Mouse (Mus musculus): Measurements from ENCODE around the gene Serpinb11.

The Serpinb11 gene

DNA sequence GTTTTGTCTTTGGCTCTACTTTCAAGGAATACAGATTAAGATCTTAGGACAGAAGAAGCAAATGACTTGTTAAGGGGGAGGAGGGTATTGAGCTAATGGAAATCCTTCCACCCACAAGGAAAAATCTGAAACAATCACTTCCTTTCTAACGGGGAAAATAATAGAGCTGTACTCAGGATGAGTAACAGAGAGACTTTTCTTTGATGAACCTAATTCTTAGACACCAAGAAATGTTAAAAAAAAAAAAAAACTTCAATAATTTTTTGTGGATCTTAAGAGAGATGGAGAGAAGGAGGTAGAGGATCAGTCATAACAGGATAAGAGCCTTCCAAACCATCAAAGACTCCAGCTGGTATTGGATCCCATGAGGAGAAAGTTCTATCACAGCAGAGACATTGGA lies at the start of gene Serpinb11:
Gene Serpinb11 (plus strand): TSS at position 301 of the 400 bp plus-strand sequence.
- no peak for DNase-seq

DNA sequence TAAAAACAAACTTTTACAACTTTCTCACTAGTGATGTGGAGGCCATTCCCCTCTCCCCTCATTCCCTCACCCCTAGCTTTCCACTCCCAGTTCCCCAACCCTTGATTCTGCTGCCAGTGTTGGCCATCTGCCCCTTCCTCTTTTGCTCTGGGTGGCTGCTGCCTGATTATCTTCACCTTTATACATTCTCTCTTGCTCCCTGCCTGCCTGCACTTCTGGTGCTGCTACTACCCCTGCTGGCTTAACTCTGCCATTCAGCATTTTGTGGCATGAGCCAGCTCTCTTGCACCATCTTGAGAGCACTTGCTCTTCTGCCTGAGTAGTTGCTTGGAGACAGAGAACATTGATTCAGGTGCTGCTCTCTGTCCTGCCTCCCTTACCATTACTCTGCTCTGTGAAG lies 15.0 kb upstream of the Serpinb11 start:
- DNase-seq = no peak

GRCm38 (mm10) chr1:107346788-107347187 lies 14.2 kb upstream of the Serpinb11 start:
- no peak for DNase-seq

DNA sequence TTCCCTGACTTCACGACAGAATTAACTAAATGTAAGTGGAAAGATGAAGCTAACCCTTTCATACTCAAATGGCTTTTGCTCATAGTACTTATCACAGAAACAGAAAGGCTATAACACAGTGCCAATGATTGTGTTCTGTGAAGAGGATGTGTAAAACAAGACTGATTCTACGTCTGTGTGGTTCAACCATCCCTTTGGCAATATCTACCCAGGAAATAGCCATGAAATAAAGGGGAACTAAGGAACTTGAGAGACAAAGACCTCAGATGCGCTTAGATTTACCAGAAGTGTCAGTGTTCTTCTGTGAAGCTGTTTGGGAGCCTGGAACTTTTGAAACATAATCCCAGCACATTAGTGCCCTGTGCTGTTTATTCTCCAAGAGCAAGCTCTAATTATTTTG lies 10.6 kb upstream of the Serpinb11 start:
- DNase-seq = no peak

DNA sequence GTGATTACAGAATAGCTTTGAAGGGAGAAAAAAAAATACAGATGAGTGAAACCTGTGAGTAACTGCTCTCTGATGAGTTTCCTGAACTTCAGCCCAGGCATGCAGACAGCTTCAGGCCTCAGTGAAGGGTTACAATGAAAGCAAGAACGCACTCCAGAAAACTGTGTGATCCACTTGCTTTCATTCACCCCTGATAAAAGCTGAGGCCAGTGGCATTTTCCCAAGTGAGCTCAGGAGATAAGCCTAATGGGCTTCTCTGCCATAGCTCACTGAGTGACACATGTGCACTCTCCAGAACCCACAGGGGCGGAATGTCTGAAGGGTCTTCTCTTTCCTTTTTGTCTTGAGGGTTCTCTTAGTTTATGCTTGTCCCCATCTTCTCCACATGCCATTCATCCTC lies 9.9 kb upstream of the Serpinb11 start:
- no peak for DNase-seq

DNA sequence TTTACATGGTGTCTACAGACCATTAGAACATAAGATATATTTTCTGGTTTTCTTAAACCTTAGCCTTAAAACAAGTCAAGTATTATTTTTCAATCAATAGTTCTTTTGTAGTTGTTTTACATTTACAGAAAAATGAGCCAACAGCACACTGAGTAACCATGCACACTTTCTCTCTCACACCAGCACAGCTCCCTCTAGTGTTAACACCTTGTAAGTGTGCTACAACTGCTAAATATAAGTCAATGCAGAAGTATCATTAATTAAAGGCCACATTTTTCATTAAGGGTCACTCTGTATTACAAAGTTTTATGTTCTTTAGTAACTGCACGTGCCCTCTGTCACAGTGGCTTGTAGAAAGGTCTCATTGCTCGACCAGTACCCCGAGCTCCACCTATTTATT lies 8.0 kb upstream of the Serpinb11 start:
- DNase-seq = no peak

- no peak for DNase-seq
These were observed 5.0 kb downstream of the Serpinb11 start for GRCm38 (mm10) chr1:107365973-107366372.

- no peak for DNase-seq
These were observed 7.9 kb downstream of the Serpinb11 start for GRCm38 (mm10) chr1:107368944-107369343.

GRCm38 (mm10) chr1:107376952-107377351 lies 16.0 kb downstream of the Serpinb11 start:
- no peak for DNase-seq

DNA sequence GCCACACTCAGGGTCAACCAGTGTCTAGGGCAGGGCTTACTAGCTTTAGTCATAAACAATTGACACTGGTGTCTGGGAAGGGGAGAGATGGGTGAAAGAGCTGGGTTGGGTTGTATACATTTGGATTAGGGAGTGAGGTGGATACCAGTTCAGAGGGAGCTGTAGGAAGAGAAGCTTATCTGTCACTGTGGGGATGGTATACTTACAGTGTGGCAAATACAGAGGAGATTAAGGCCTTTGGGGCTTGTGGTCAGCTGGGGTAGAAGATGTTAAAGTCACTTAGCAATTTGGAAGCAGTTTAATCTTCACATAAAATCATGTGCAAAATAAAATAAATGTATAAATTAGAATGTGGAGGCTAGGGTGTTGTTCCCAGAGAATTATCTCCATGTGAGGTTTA lies 17.4 kb downstream of the Serpinb11 start:
- DNase-seq = no peak

GRCm38 (mm10) chr1:107381491-107381890 lies 20.5 kb downstream of the Serpinb11 start:
- no peak for DNase-seq

GRCm38 (mm10) chr1:107382404-107382803 lies 21.4 kb downstream of the Serpinb11 start:
- DNase-seq = no peak

GRCm38 (mm10) chr1:107384532-107384931 lies 23.5 kb downstream of the Serpinb11 start:
- no peak for DNase-seq

DNA sequence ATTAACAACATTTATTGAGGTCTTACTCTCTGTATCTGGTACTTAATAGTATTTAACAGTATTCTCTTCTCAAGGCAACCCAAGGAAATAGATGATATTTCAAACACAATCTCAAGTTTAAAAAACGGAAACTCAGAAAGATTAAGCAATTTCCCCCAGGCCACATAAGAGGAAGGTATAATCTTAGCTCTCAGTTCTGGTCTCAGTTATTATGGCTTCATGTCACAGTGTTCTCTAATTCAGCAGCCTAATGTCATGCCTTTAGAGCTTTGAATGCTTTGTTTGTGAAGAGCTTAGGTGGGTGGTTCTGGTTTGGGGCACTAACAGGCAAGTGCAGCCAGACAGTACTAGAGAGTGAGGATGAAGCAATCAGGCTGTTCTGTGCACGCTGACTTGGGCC lies 28.8 kb downstream of the Serpinb11 start:
- no peak for DNase-seq

DNA sequence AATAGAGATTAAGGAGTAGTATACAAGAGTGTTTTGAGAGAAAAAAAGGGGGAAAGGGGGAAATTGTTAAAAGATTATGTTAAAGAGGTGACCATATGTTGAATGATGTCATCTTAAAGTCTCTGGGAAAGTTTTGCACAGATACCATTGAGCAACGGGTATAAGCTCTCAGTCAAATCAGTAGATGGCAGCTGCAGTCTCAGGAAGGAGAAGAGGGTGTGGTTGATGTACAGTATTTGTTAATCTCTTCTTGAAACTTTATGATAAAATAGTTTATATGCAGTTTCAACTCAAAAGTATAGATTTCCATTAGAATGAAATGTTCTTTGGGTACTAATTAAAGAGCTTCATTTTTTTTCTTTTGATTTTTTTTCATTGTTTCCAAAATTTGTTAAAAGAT lies 36.5 kb downstream of the Serpinb11 start:
- no peak for DNase-seq

- no peak for DNase-seq
These were observed 38.4 kb downstream of the Serpinb11 start, which contains the start of gene Serpinb7 for GRCm38 (mm10) chr1:107399355-107399754. Gene Serpinb7, plus strand, starts transcription at chr1:107399655.

DNA sequence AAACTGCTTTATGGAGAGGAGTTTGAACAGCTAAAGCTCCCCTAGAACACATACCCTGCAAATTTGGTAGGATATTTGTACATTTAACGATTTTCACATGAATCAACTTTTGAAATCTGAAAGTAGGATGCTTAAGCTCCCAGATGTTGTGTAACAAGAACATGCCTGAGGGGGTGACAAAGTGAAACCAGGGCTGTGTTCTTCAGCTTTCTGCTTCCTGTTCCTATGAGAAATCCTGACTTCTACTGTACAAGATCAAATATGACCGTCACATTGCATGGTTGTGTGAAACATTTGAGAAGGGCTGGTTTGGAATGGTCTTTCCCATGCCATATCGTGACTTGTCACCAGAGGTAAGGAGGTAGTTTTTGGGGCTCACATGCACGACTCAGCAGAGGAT lies 41.1 kb downstream of the Serpinb11 start:
- DNase-seq = no peak

DNA sequence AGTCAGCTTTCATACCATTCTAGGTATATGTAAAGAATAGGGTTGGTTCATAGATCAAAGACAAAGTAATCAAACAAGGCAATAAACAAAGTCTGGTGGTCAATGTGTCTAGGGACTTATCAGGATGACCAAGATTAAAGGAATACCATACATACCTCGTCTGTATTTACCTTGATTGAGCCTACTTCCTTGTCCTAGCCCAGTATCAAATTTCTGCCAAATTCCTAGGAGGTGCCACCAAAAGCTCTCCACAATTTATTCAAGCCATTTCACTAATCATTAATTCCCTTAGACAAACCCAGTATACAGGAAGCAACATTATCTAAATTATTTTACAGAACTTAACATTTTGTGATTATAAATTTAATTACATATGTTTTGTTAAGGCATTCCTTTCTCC lies 53.7 kb downstream of the Serpinb11 start:
- no peak for DNase-seq

DNA sequence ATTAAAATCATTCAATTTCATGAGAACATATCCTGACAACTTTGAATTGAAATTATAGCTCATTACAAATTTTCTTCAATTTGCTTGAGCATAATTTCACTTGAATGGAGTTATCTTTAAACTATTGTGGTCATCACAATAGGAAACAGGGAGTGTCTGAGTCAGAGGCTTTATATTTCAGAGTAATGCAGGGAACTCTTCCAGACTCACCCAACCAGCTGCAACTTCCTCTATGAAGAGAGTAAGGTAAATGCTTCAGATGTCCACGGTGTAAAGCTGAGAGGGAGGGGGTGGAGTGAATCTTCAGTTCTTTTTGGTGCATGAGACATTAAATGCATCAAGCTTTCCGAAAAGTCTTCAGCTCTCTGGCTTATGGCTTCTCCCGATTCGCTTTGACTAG lies 61.5 kb downstream of the Serpinb11 start:
- no peak for DNase-seq
